Mouse (Mus musculus) kidney, embryonic 14.5 days (tissue): ENCODE data around the gene Cdh4. TPM values are rescaled to one million over a fixed set of nuclear protein-coding genes. Genes with fewer than 3 reads are reported as not detected.

Experiments used
- ATAC-seq: fragments of 200-750 bp; cut with Nextera tagmentation; 2 replicates; pipeline ENCODE4 v1.8.0; 2017; ENCODE audit warnings: moderate number of reproducible peaks, mild to moderate bottlenecking, moderate TSS enrichment, moderate library complexity; ENCODE audit not compliant: low FRiP score, low TSS enrichment
- H3K27ac ChIP-seq: fragments of 300-500 bp; sonication (generic); 2 replicates; pipeline ENCODE4 v1.5.1; 2014; ENCODE audit warnings: low read depth, mild to moderate bottlenecking, low read length, moderate library complexity, mixed read lengths
- H3K27me3 ChIP-seq: fragments of 300-500 bp; sonication (generic); 2 replicates; pipeline ENCODE4 v1.6.1; 2014; ENCODE audit warnings: mild to moderate bottlenecking, low read length; ENCODE audit not compliant: control insufficient read depth, insufficient read depth
- H3K36me3 ChIP-seq: fragments of 300-500 bp; sonication (generic); 2 replicates; pipeline ENCODE4 v1.6.1; 2014; ENCODE audit warnings: low read length, mixed read lengths; ENCODE audit not compliant: control insufficient read depth, insufficient read depth
- H3K4me1 ChIP-seq: fragments of 300-500 bp; sonication (generic); 2 replicates; pipeline ENCODE4 v1.6.1; 2014; ENCODE audit warnings: low read length, mixed read lengths; ENCODE audit not compliant: control insufficient read depth, insufficient read depth
- H3K4me2 ChIP-seq: fragments of 300-500 bp; sonication (generic); replicated peaks from 2 replicates; pipeline ENCODE4 v1.6.1; 2014; ENCODE audit warnings: low read depth, mild to moderate bottlenecking, low read length
- H3K4me3 ChIP-seq: fragments of 300-500 bp; sonication (generic); 2 replicates; pipeline ENCODE4 v1.5.1; 2014; ENCODE audit warnings: mild to moderate bottlenecking, low read length
- H3K9ac ChIP-seq: fragments of 300-500 bp; sonication (generic); 2 replicates; pipeline ENCODE4 v1.6.1; 2014; ENCODE audit warnings: low read depth, mild to moderate bottlenecking, low read length, moderate library complexity
- H3K9me3 ChIP-seq: fragments of 300-500 bp; sonication (generic); 2 replicates; pipeline ENCODE4 v1.6.1; 2016; ENCODE audit warnings: low read length; ENCODE audit not compliant: control insufficient read depth
- WGBS: fragments of 180-500 bp; shearing (Covaris S2); extraction: QIAGEN DNeasy Blood & Tissue Kit; methylation state at CpG from one replicate; pipeline ENCODE4 v1.1.7; 2014; 5-methylcytosine and 5-hydroxymethylcytosine counted together
- polyA plus RNA-seq: library from polyadenylated mRNA; unstranded; fragments of >200 nt; fragmentation: Nextera tagmentation; extraction: Ambion mirVana; gene quantifications from 2 replicates; pipeline ENCODE4 v1.2.1, GENCODE M21; 2014

The Cdh4 gene
- polyA plus RNA-seq, 1 experiment from 2014 or later = 19.4 TPM

GRCm38 (mm10) chr2:179491891-179492290 is 49.7 kb downstream of the Cdh4 start:
- Histone ChIP-seq H3K27ac (no peak overlapping the region), H3K36me3 (no peaks in the 10 kb centered on the region), H3K27me3 (no peaks in the 10 kb centered on the region), H3K4me2 (no peak overlapping the region), H3K9me3 (no peaks in the 10 kb centered on the region), H3K9ac (no peak overlapping the region), H3K4me1 (no peaks in the 10 kb centered on the region), H3K4me3 (no peak overlapping the region)
- ATAC-seq = no peak
- WGBS = 70% methylated on average over 11 of the region's 11 CpGs

GRCm38 (mm10) chr2:179494276-179494675 is 52.0 kb downstream of the Cdh4 start:
- Histone ChIP-seq H3K4me1 (no peaks in the 10 kb centered on the region), H3K4me2 (no peak overlapping the region), H3K9ac (no peak overlapping the region), H3K9me3 (no peaks in the 10 kb centered on the region), H3K4me3 (no peak overlapping the region), H3K36me3 (no peaks in the 10 kb centered on the region), H3K27me3 (no peaks in the 10 kb centered on the region), H3K27ac (no peak overlapping the region)
- no peak for ATAC-seq
- WGBS = 80% methylated on average over 1 of the region's 1 CpGs

GRCm38 (mm10) chr2:179510439-179510838 is 68.2 kb downstream of the Cdh4 start:
- Histone ChIP-seq H3K27ac (no peak overlapping the region), H3K4me3 (no peak overlapping the region), H3K4me2 (no peak overlapping the region), H3K36me3 (no peaks in the 10 kb centered on the region), H3K27me3 (no peaks in the 10 kb centered on the region), H3K9ac (no peak overlapping the region), H3K4me1 (0 out of 2 replicates have a peak, but pooled peaks cover 2% of the 10 kb centered on the region), H3K9me3 (no peaks in the 10 kb centered on the region)
- ATAC-seq = no peak
- 95% methylated on average over 16 of the region's 16 CpGs for WGBS

- Histone ChIP-seq H3K27ac (no peak overlapping the region), H3K4me3 (no peak overlapping the region), H3K4me1 (0 out of 2 replicates have a peak, but pooled peaks cover 5% of the 10 kb centered on the region), H3K27me3 (no peaks in the 10 kb centered on the region), H3K9me3 (no peaks in the 10 kb centered on the region), H3K9ac (no peak overlapping the region), H3K4me2 (no peak overlapping the region), H3K36me3 (no peaks in the 10 kb centered on the region)
- 72% methylated on average over 9 of the region's 9 CpGs for WGBS
- no peak for ATAC-seq
These were observed 74.3 kb downstream of the Cdh4 start for GRCm38 (mm10) chr2:179516559-179516958.

GRCm38 (mm10) chr2:179518456-179519032 is 76.3 kb downstream of the Cdh4 start:
- 0 out of 2 replicates have a peak, but pooled peaks cover 12% of the 10 kb centered on the region for H3K4me1 ChIP-seq
- no peak for ATAC-seq

GRCm38 (mm10) chr2:179519161-179519560 is 76.9 kb downstream of the Cdh4 start:
- Histone ChIP-seq H3K9ac (no peak overlapping the region), H3K4me3 (no peak overlapping the region), H3K4me1 (0 out of 2 replicates have a peak, but pooled peaks cover 11% of the 10 kb centered on the region), H3K27ac (no peak overlapping the region), H3K9me3 (no peaks in the 10 kb centered on the region), H3K27me3 (no peaks in the 10 kb centered on the region), H3K4me2 (no peak overlapping the region), H3K36me3 (no peaks in the 10 kb centered on the region)
- 90% methylated on average over 7 of the region's 7 CpGs for WGBS
- no peak for ATAC-seq

More at GRCm38 (mm10) chr2:179518456-179519032, 76.3 kb downstream of the Cdh4 start:
- Histone ChIP-seq H3K4me3 (no peak overlapping the region), H3K9me3 (no peaks in the 10 kb centered on the region), H3K27me3 (no peaks in the 10 kb centered on the region), H3K27ac (no peak overlapping the region), H3K36me3 (no peaks in the 10 kb centered on the region), H3K9ac (no peak overlapping the region), H3K4me2 (no peak overlapping the region)
- WGBS = 32% methylated on average over 14 of the region's 14 CpGs

GRCm38 (mm10) chr2:179519931-179520330 is 77.7 kb downstream of the Cdh4 start:
- peak; percentile 37; the same call in 1 of the 2 replicates for ATAC-seq
- 0 out of 2 replicates have a peak, but pooled peaks cover 9% of the 10 kb centered on the region for H3K4me1 ChIP-seq
- H3K4me2 ChIP-seq = no peak overlapping the region

GRCm38 (mm10) chr2:179520941-179521340 is 78.7 kb downstream of the Cdh4 start:
- Histone ChIP-seq H3K4me1 (0 out of 2 replicates have a peak, but pooled peaks cover 9% of the 10 kb centered on the region), H3K4me2 (no peak overlapping the region), H3K27ac (no peak overlapping the region), H3K4me3 (no peak overlapping the region), H3K9ac (no peak overlapping the region), H3K9me3 (no peaks in the 10 kb centered on the region), H3K36me3 (no peaks in the 10 kb centered on the region), H3K27me3 (no peaks in the 10 kb centered on the region)
- 73% methylated on average over 6 of the region's 6 CpGs for WGBS
- no peak for ATAC-seq

More at GRCm38 (mm10) chr2:179519931-179520330, 77.7 kb downstream of the Cdh4 start:
- Histone ChIP-seq H3K9ac (no peak overlapping the region), H3K4me3 (no peak overlapping the region), H3K27ac (no peak overlapping the region), H3K9me3 (no peaks in the 10 kb centered on the region), H3K36me3 (no peaks in the 10 kb centered on the region), H3K27me3 (no peaks in the 10 kb centered on the region)
- WGBS = 28% methylated on average over 7 of the region's 7 CpGs

GRCm38 (mm10) chr2:179521444-179521843 is 79.2 kb downstream of the Cdh4 start:
- Histone ChIP-seq H3K4me3 (no peak overlapping the region), H3K9me3 (no peaks in the 10 kb centered on the region), H3K4me2 (no peak overlapping the region), H3K36me3 (no peaks in the 10 kb centered on the region), H3K4me1 (0 out of 2 replicates have a peak, but pooled peaks cover 9% of the 10 kb centered on the region), H3K27me3 (no peaks in the 10 kb centered on the region), H3K27ac (no peak overlapping the region), H3K9ac (no peak overlapping the region)
- ATAC-seq = no peak
- 61% methylated on average over 5 of the region's 5 CpGs for WGBS
